Mouse (Mus musculus): ENCODE measurements around the gene Afg1l. TPM values are rescaled to one million over a fixed set of nuclear protein-coding genes. Genes with fewer than 3 reads are reported as not detected.

Gene Afg1l
- polyA plus RNA-seq, 1 experiment from 2014 or later = 8.9 TPM

DNA sequence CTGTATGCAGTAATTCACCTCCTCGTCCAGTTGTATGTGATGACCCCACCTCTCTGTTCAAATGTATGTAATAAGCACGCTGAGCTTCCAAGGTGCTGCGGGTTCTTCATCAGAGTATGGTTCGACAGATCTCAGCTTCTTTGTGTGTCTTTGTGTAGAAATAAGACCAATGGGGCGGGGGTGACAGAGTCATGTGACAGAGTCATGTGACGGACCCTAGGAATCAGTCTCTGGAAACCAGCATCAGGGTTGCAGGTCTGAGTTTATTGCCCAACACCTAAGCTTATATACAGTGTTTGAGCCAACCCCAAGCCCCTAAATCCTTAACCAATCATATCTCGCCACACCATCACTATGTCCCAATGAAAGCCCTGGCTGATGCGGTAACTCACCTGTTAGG is 171.9 kb downstream of the Afg1l start:
- Histone ChIP-seq H3K9ac (no peak overlapping the region), H3K9me3 (no peaks in the 10 kb centered on the region), H3K4me3 (no peak overlapping the region), H3K4me2 (no peak overlapping the region), H3K27ac (replicated peaks) (no peak overlapping the region), H3K36me3 (no peaks in the 10 kb centered on the region), H3K27me3 (peaks cover 15% of the 10 kb centered on the region; the same call in 1 of the 2 replicates), H3K4me1 (replicated peaks) (0 out of 2 replicates have a peak, but pooled peaks cover 5% of the 10 kb centered on the region)
- ATAC-seq (ENCODE audit: low FRiP score, low read depth) = no peak
- WGBS = 91% methylated on average over 8 of the region's 8 CpGs

DNA sequence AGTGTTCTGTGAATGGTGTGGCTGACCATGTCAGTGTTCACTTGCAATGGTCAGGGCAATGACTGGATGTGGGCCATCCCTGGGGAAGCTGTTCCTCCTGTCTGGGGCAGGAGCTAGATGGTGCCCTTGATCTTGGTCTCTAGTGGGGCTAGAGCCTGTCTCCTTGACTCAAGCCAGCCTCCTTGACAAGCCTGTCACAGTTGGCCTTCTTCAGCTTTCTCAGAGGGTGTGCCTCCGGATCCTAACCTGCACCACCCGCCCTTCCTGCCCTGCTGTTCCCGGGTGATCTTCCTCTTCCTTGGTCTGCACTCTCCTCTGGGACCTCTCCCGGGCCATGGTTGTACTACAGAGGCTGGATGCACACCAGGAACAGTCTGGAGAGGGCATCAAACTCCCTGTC is 177.6 kb downstream of the Afg1l start:
- Histone ChIP-seq H3K4me1 (replicated peaks) (no peaks in the 10 kb centered on the region), H3K27ac (replicated peaks) (no peak overlapping the region), H3K9me3 (no peaks in the 10 kb centered on the region), H3K36me3 (no peaks in the 10 kb centered on the region), H3K4me2 (no peak overlapping the region), H3K4me3 (no peak overlapping the region), H3K9ac (no peak overlapping the region), H3K27me3 (0 out of 2 replicates have a peak, but pooled peaks cover 3% of the 10 kb centered on the region)
- no peak for ATAC-seq (ENCODE audit: low FRiP score, low read depth)
- WGBS = 74% methylated on average over 4 of the region's 4 CpGs

DNA sequence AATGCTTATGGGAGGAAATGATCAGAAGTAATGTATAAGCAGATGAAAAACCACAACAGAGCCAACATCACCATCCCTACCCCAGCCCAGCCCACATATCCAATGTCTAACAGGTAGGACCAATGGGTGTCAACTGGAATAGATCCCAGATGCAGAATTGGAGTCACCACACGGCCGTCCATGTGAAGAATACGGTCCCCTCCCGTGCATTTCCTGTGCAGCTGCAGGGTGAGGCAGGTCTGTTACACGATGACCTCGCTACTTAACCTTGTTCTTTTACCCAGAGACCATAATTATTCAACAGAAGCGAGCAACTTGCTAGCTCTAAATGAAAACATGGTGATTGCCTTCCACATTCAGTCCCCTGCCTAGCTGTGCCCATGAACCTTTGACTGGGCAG is 178.4 kb downstream of the Afg1l start:
- WGBS = 61% methylated on average over 7 of the region's 7 CpGs
- Histone ChIP-seq H3K9ac (no peak overlapping the region), H3K36me3 (no peaks in the 10 kb centered on the region), H3K4me2 (no peak overlapping the region), H3K4me1 (replicated peaks) (no peaks in the 10 kb centered on the region), H3K27me3 (0 out of 2 replicates have a peak, but pooled peaks cover under 1% of the 10 kb centered on the region), H3K27ac (replicated peaks) (no peak overlapping the region), H3K4me3 (no peak overlapping the region), H3K9me3 (no peaks in the 10 kb centered on the region)
- ATAC-seq (ENCODE audit: low FRiP score, low read depth) = no peak

DNA sequence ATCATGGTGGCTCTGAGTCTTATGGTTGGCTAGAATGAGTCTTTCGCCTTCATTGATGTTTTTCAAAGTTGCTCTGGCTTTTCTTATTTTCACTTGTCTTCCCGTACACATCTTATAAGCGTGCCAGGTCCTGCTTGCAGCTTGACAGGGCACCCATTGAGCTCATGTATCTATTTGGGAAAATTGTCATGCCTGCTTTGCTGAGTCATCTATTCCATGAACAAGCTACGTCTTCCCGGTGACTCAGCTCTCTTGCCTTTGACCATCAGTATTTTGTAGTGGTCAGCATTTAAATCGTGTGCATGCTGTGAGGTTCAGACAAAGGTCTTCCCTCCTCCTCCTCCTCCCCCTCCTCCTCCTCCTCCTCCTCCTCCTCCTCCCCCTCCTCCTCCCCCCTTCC is 178.9 kb downstream of the Afg1l start:
- Histone ChIP-seq H3K4me1 (replicated peaks) (no peaks in the 10 kb centered on the region), H3K9ac (no peak overlapping the region), H3K4me3 (no peak overlapping the region), H3K36me3 (no peaks in the 10 kb centered on the region), H3K27me3 (no peaks in the 10 kb centered on the region), H3K9me3 (no peaks in the 10 kb centered on the region), H3K27ac (replicated peaks) (no peak overlapping the region), H3K4me2 (no peak overlapping the region)
- WGBS = 78% methylated on average over 6 of the region's 6 CpGs
- no peak for ATAC-seq (ENCODE audit: low FRiP score, low read depth)

DNA sequence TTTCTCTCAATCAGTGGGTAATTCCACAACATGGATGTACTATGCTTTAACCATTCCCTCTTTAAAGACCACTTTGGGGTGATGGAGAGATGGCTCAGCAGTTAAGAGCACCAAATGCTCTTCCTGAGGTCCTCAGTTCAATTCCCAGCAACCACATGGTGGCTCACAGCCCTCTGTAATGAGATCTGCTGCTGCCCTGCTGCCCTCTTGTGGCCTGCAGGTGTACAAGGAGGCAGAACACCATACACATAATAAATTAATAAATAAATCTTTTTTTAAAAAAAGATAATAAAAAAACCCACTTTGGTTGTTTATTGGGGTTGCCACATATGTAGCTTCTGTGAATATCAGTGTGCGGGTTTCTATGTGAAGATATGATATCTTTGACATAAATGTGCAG is 180.4 kb downstream of the Afg1l start:
- WGBS = 92% methylated on average over 1 of the region's 1 CpGs
- H3K27me3 ChIP-seq = no peaks in the 10 kb centered on the region
- no peak overlapping the region for H3K9ac ChIP-seq
- no peak for ATAC-seq (ENCODE audit: low FRiP score, low read depth)
- H3K4me2 ChIP-seq = no peak overlapping the region
- no peaks in the 10 kb centered on the region for H3K9me3 ChIP-seq
- no peak overlapping the region for H3K4me3 ChIP-seq
- no peaks in the 10 kb centered on the region for H3K4me1 ChIP-seq (replicated peaks)
- no peaks in the 10 kb centered on the region for H3K36me3 ChIP-seq
- no peak overlapping the region for H3K27ac ChIP-seq (replicated peaks)

DNA sequence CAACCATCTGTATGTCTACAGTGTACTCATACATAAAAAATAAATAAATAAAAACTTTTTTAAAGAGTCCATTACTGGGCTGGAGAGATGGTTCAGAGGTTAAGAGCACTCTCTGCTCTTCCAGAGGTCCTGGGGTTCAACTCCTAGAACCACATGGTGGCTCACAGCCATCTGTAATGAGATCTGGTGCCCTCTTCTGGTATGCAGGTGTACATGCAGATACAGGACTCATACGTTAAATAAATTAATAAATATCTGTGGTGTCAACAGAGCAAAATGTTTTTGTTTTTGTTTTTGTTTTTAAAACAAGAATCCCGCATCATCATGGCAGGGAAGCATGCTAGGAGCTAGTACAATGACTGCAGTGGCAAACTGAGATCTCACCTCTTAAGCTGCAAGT is 181.3 kb downstream of the Afg1l start:
- no peaks in the 10 kb centered on the region for H3K9me3 ChIP-seq
- H3K4me3 ChIP-seq = no peak overlapping the region
- no peaks in the 10 kb centered on the region for H3K36me3 ChIP-seq
- no peak for ATAC-seq (ENCODE audit: low FRiP score, low read depth)
- no peaks in the 10 kb centered on the region for H3K27me3 ChIP-seq
- 81% methylated on average over 2 of the region's 2 CpGs for WGBS
- H3K27ac ChIP-seq (replicated peaks) = no peak overlapping the region
- no peaks in the 10 kb centered on the region for H3K4me1 ChIP-seq (replicated peaks)
- no peak overlapping the region for H3K4me2 ChIP-seq
- H3K9ac ChIP-seq = no peak overlapping the region

DNA sequence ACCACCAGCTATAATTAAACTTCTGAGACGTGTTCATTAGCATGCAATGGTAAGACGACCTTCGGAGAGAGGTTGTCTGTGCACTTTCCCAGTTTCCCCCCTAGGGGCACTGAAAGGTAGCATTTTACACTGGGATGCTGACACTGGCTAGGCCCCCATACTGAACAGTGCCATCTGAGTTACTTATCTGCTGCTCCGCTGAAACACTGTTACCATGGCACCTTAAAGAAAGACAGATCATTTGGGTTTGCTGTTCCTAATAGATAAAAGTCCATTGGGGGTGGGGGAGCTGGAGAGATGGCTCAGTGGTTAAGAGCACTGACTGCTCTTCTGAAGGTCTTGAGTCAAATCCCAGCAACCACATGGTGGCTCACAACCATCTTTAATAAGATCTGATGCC is 181.8 kb downstream of the Afg1l start:
- Histone ChIP-seq H3K4me2 (no peak overlapping the region), H3K9me3 (no peaks in the 10 kb centered on the region), H3K9ac (no peak overlapping the region), H3K4me1 (replicated peaks) (no peaks in the 10 kb centered on the region), H3K4me3 (no peak overlapping the region), H3K27ac (replicated peaks) (no peak overlapping the region), H3K27me3 (no peaks in the 10 kb centered on the region), H3K36me3 (no peaks in the 10 kb centered on the region)
- no peak for ATAC-seq (ENCODE audit: low FRiP score, low read depth)
- WGBS = 52% methylated on average over 4 of the region's 4 CpGs

DNA sequence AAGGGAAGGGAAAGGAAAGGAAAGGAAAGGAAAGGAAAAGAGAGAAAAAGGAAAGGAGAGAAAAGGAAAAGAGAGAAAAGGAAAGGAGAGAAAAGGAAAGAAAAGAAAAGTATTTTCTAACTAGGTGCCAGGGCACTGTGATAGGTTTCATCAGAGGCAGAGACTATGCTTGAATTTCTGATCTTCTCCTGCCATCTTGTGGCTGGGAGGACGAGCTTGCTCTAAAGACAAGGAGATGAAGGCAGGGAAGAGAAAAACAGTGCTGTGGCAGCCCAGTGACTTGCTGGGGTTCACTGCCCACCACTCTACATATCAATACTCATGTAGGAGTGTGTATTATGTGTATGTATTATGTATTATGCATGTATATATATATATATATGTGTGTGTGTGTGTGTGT is 183.3 kb downstream of the Afg1l start:
- no peaks in the 10 kb centered on the region for H3K4me1 ChIP-seq (replicated peaks)
- no peaks in the 10 kb centered on the region for H3K9me3 ChIP-seq
- WGBS = 14% methylated on average over 1 of the region's 1 CpGs
- no peaks in the 10 kb centered on the region for H3K36me3 ChIP-seq
- no peak overlapping the region for H3K27ac ChIP-seq (replicated peaks)
- peak; percentile 30; the same call in 1 of the 2 replicates for ATAC-seq (ENCODE audit: low FRiP score, low read depth)
- no peak overlapping the region for H3K4me3 ChIP-seq
- H3K27me3 ChIP-seq = no peaks in the 10 kb centered on the region
- no peak overlapping the region for H3K4me2 ChIP-seq
- H3K9ac ChIP-seq = no peak overlapping the region

DNA sequence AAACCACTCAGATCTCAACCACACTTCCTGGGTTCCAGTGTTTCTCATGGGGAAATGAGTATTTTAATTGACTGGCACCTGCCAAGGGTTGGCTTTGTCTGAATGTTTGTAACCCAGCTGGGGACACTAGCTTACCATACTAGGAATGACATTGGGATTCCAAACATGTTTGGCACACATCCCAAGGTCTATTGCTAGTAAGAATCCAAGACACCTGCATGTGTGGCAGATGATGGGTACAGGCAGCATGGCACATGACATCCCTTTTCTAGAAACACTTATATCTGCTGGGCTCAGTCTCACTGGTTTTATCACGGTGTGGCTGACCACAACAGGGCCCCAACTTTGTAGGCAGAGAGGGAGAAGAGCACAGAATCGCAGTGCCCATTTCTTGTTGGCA is 184.0 kb downstream of the Afg1l start:
- WGBS = 67% methylated on average over 2 of the region's 2 CpGs
- no peaks in the 10 kb centered on the region for H3K4me1 ChIP-seq (replicated peaks)
- ATAC-seq (ENCODE audit: low FRiP score, low read depth) = no peak

DNA sequence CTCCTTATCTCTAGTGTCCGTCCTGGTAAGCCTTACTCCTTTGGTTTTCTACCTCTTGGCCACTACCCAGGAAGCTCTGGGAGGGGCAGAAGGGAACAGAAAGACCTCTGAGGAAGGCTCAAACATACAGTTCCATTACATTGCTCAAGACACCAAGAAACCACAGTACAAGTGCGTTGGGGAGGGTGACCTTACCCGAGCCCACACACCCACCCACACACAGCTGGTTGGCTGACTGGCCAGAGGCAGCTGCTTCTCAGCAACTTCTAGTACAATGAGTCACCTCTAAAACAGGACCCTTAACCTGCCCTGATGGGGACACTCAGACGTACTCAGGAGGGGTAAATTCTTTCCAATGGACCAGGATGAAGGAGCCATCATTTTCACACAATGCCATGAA is 184.5 kb downstream of the Afg1l start:
- 65% methylated on average over 4 of the region's 4 CpGs for WGBS
- no peak for ATAC-seq (ENCODE audit: low FRiP score, low read depth)
- Histone ChIP-seq H3K9me3 (no peaks in the 10 kb centered on the region), H3K36me3 (no peaks in the 10 kb centered on the region), H3K4me3 (no peak overlapping the region), H3K27me3 (no peaks in the 10 kb centered on the region), H3K4me1 (replicated peaks) (no peaks in the 10 kb centered on the region), H3K27ac (replicated peaks) (no peak overlapping the region), H3K4me2 (no peak overlapping the region), H3K9ac (no peak overlapping the region)

More for the DNA sequence above, 184.0 kb downstream of the Afg1l start:
- Histone ChIP-seq H3K9me3 (no peaks in the 10 kb centered on the region), H3K9ac (no peak overlapping the region), H3K36me3 (no peaks in the 10 kb centered on the region), H3K27me3 (no peaks in the 10 kb centered on the region), H3K27ac (replicated peaks) (no peak overlapping the region), H3K4me3 (no peak overlapping the region), H3K4me2 (no peak overlapping the region)

DNA sequence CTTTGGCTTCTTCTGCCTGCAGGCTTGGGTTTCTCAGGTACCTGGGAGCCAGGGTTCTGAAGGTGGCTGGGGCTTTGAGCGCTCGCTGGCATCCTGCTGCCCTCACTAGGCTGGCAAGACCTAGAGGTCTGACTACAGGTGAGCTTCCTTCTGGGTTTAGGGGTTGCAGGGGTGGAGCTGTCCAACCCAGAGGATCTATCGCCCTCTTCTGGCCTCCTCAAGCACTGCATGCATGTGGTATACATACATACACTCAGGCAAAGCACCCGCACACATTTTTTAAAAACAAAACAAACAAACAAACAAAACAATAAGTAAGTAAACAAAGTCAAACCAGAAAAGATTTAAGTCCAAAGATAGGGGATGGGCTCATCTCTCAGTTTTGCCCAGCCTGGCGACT is 187.0 kb downstream of the Afg1l start:
- Histone ChIP-seq H3K27ac (replicated peaks) (no peak overlapping the region), H3K4me3 (no peak overlapping the region), H3K9ac (no peak overlapping the region), H3K4me2 (no peak overlapping the region), H3K36me3 (no peaks in the 10 kb centered on the region), H3K9me3 (no peaks in the 10 kb centered on the region), H3K4me1 (replicated peaks) (no peaks in the 10 kb centered on the region), H3K27me3 (no peaks in the 10 kb centered on the region)
- ATAC-seq (ENCODE audit: low FRiP score, low read depth) = no peak
- WGBS = 58% methylated on average over 5 of the region's 5 CpGs

DNA sequence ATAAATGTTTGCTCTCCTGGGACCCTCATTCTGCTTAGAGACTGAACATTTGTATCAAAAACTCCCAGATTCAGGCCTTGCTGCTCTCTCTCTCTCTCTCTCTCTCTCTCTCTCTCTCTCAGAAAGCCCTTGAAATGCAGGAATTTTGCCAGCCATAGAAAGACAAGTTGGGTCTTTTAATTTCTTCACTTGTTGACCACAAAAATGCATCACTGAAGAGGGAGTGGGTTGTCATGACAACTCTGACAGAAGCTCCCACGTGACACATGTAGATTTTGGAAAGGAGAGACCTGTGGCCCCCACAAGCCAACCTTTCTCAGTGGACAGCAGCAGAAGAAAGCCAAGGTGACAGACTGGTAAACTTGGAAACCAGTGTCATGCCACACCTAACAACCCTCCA is 190.7 kb downstream of the Afg1l start:
- no peak overlapping the region for H3K4me3 ChIP-seq
- no peak overlapping the region for H3K27ac ChIP-seq (replicated peaks)
- WGBS = 42% methylated on average over 1 of the region's 1 CpGs
- ATAC-seq (ENCODE audit: low FRiP score, low read depth) = no peak
- no peak overlapping the region for H3K4me2 ChIP-seq
- H3K4me1 ChIP-seq (replicated peaks) = no peaks in the 10 kb centered on the region
- no peaks in the 10 kb centered on the region for H3K9me3 ChIP-seq
- H3K9ac ChIP-seq = no peak overlapping the region
- H3K27me3 ChIP-seq = no peaks in the 10 kb centered on the region
- no peaks in the 10 kb centered on the region for H3K36me3 ChIP-seq

DNA sequence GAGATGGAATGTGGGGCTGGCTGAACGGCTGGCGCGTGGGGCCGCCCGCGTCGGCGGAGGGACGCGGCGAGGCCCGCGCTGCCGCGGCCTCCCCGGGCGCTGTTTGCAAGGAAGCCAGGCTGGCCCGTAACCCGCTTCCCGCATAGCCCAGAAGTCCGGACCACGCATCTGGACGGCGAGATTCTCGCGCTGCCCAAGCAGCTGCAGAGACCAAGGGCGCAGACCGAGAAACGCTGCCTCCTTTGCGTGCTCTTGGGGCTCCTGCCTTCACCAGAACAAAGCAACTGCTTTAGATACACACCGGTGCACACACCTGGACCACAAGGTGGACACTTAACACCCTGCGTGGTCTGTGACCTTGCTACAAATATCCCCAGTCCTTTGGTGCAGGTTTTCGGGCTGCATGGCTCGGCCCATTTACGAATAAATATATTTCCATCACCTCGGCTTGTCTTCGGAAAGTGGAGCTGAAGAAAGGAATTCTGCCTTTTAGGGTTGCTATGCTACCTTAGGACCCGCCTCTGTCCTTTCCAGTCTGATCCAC is 200.0 kb downstream of the Afg1l start:
- H3K9me3 ChIP-seq = no peaks in the 10 kb centered on the region
- H3K4me2 ChIP-seq = peak overlapping the region; percentile 75
- H3K4me3 ChIP-seq = peak overlapping the region; percentile 81
- peak overlapping the region; percentile 98 for H3K27ac ChIP-seq (replicated peaks)
- no peak; the same call in 1 of the 2 replicates for ATAC-seq (ENCODE audit: low FRiP score, low read depth)
- 1% methylated on average over 38 of the region's 38 CpGs for WGBS
- peaks cover 25% of the 10 kb centered on the region for H3K4me1 ChIP-seq (replicated peaks)
- peak overlapping the region; percentile 61 for H3K9ac ChIP-seq
- H3K36me3 ChIP-seq = no peaks in the 10 kb centered on the region
- H3K27me3 ChIP-seq = peaks cover 3% of the 10 kb centered on the region

Measured in hindbrain, embryonic 15.5 days (tissue).